Mouse (Mus musculus) erythroblast, embryonic 14.5 days (primary cell): ENCODE measurements around the gene Cwc27. TPM values are rescaled to one million over a fixed set of nuclear protein-coding genes. Genes with fewer than 3 reads are reported as not detected.

ENCODE experiments used
- H3K27me3 ChIP-seq: 2 replicates; pipeline ENCODE4 v1.6.1; 2012; ENCODE audit warnings: inconsistent platforms; ENCODE audit not compliant: control insufficient read depth
- H3K36me3 ChIP-seq: 2 replicates; pipeline ENCODE4 v1.6.1; 2012; ENCODE audit warnings: mild to moderate bottlenecking, inconsistent platforms; ENCODE audit not compliant: control insufficient read depth
- H3K4me1 ChIP-seq: 2 replicates; pipeline ENCODE4 v1.6.1; 2012; ENCODE audit warnings: inconsistent platforms; ENCODE audit not compliant: control insufficient read depth
- H3K4me3 ChIP-seq: replicated peaks from 2 replicates; pipeline ENCODE3; 2012; ENCODE audit warnings: moderate library complexity, mild to moderate bottlenecking, inconsistent platforms
- H3K9me3 ChIP-seq: 2 replicates; pipeline ENCODE4 v1.6.1; 2012; ENCODE audit warnings: low read length, inconsistent platforms, mixed read lengths; ENCODE audit not compliant: control insufficient read depth
- GATA1 ChIP-seq: IDR thresholded peaks from 2 replicates; pipeline ENCODE4 v1.6.1; 2012; ENCODE audit warnings: low read length, inconsistent platforms, mixed read lengths
- TAL1 ChIP-seq: IDR thresholded peaks from 3 replicates; pipeline ENCODE4 v1.6.1; 2012; ENCODE audit warnings: low read length, inconsistent platforms, mixed read lengths
- polyA plus RNA-seq: library from polyadenylated mRNA; stranded (reverse); fragments of >175 nt; gene quantifications from 2 replicates; pipeline ENCODE4 v1.2.3, GENCODE M21; 2012

Cwc27 gene
- polyA plus RNA-seq, 1 experiment, result 0.13 TPM

- H3K27me3 ChIP-seq, result no peaks in the 10 kb centered on the region
- H3K4me1 ChIP-seq, result peaks cover 11% of the 10 kb centered on the region
- H3K9me3 ChIP-seq, result no peaks in the 10 kb centered on the region
- TF ChIP-seq TAL1 (no peak), GATA1 (no peak)
- no peak overlapping the region for H3K4me3 ChIP-seq
- H3K36me3 ChIP-seq, result no peaks in the 10 kb centered on the region
These were observed 193.6 kb downstream of the Cwc27 start for GRCm38 (mm10) chr13:104623130-104623891.

GRCm38 (mm10) chr13:104622102-104622743 lies 194.7 kb downstream of the Cwc27 start:
- Histone ChIP-seq H3K4me1 (peaks cover 3% of the 10 kb centered on the region; the same call in 1 of the 2 replicates), H3K27me3 (no peaks in the 10 kb centered on the region), H3K36me3 (no peaks in the 10 kb centered on the region), H3K9me3 (no peaks in the 10 kb centered on the region), H3K4me3 (no peak overlapping the region)
- TF ChIP-seq GATA1 (no peak), TAL1 (no peak)

GRCm38 (mm10) chr13:104620423-104620822 lies 196.5 kb downstream of the Cwc27 start:
- no peak overlapping the region for H3K4me3 ChIP-seq
- H3K9me3 ChIP-seq, result no peaks in the 10 kb centered on the region
- H3K4me1 ChIP-seq, result no peaks in the 10 kb centered on the region
- H3K27me3 ChIP-seq, result no peaks in the 10 kb centered on the region
- TF ChIP-seq TAL1, result no peak
- TF ChIP-seq GATA1, result no peak
- H3K36me3 ChIP-seq, result no peaks in the 10 kb centered on the region

- Histone ChIP-seq H3K27me3 (no peaks in the 10 kb centered on the region), H3K9me3 (no peaks in the 10 kb centered on the region), H3K4me3 (no peak overlapping the region), H3K36me3 (no peaks in the 10 kb centered on the region), H3K4me1 (no peaks in the 10 kb centered on the region)
- TF ChIP-seq GATA1, result no peak
- TF ChIP-seq TAL1, result no peak
These were observed 197.2 kb downstream of the Cwc27 start for GRCm38 (mm10) chr13:104619503-104620288.

- Histone ChIP-seq H3K36me3 (no peaks in the 10 kb centered on the region), H3K4me3 (no peak overlapping the region), H3K9me3 (no peaks in the 10 kb centered on the region), H3K4me1 (no peaks in the 10 kb centered on the region), H3K27me3 (no peaks in the 10 kb centered on the region)
- no peak for TF ChIP-seq TAL1
- no peak for TF ChIP-seq GATA1
These were observed 199.7 kb downstream of the Cwc27 start for GRCm38 (mm10) chr13:104617201-104617600.

- Histone ChIP-seq H3K27me3 (no peaks in the 10 kb centered on the region), H3K4me3 (no peak overlapping the region), H3K36me3 (no peaks in the 10 kb centered on the region), H3K9me3 (no peaks in the 10 kb centered on the region), H3K4me1 (no peaks in the 10 kb centered on the region)
- TF ChIP-seq TAL1, result no peak
- TF ChIP-seq GATA1, result no peak
These were observed 200.7 kb downstream of the Cwc27 start for GRCm38 (mm10) chr13:104615999-104616810.

- H3K4me1 ChIP-seq, result peaks cover 2% of the 10 kb centered on the region; the same call in 1 of the 2 replicates
These were observed 201.8 kb downstream of the Cwc27 start for GRCm38 (mm10) chr13:104615111-104615510.

GRCm38 (mm10) chr13:104611296-104611695 lies 205.6 kb downstream of the Cwc27 start:
- Histone ChIP-seq H3K4me1 (peaks cover 2% of the 10 kb centered on the region; the same call in 1 of the 2 replicates), H3K4me3 (no peak overlapping the region)
- TF ChIP-seq TAL1, result no peak
- no peak for TF ChIP-seq GATA1

More at GRCm38 (mm10) chr13:104615111-104615510, 201.8 kb downstream of the Cwc27 start:
- H3K36me3 ChIP-seq, result no peaks in the 10 kb centered on the region
- TF ChIP-seq GATA1 (no peak), TAL1 (no peak)
- no peaks in the 10 kb centered on the region for H3K9me3 ChIP-seq
- no peak overlapping the region for H3K4me3 ChIP-seq
- H3K27me3 ChIP-seq, result no peaks in the 10 kb centered on the region

More at GRCm38 (mm10) chr13:104611296-104611695, 205.6 kb downstream of the Cwc27 start:
- Histone ChIP-seq H3K9me3 (no peaks in the 10 kb centered on the region), H3K36me3 (no peaks in the 10 kb centered on the region), H3K27me3 (no peaks in the 10 kb centered on the region)
